Mouse (Mus musculus) limb, embryonic 11.5 days (tissue): Measurements from ENCODE around the gene Ankra2. TPM values are rescaled to one million over a fixed set of nuclear protein-coding genes. Genes with fewer than 3 reads are reported as not detected.

ENCODE experiments used
- ATAC-seq: fragments of 200-750 bp; cut with Nextera tagmentation; 2 replicates; pipeline ENCODE4 v1.8.0; 2017; ENCODE audit warnings: low read depth; ENCODE audit not compliant: insufficient number of reproducible peaks, low FRiP score, low TSS enrichment
- DNase-seq: peaks from one replicate; pipeline ENCODE4 v3.0.0-alpha.2; 2015; ENCODE audit warnings: low spot score
- H3K27ac ChIP-seq: fragments of 300-500 bp; sonication (generic); replicated peaks from 2 replicates; pipeline ENCODE4 v1.5.1; 2014; ENCODE audit warnings: low read depth, mild to moderate bottlenecking, low read length
- H3K27me3 ChIP-seq: fragments of 300-500 bp; sonication (generic); 2 replicates; pipeline ENCODE4 v1.6.1; 2014; ENCODE audit warnings: mild to moderate bottlenecking, low read length, mixed read lengths; ENCODE audit not compliant: control insufficient read depth, insufficient read depth
- H3K36me3 ChIP-seq: fragments of 300-500 bp; sonication (generic); 2 replicates; pipeline ENCODE4 v1.6.1; 2014; ENCODE audit warnings: mild to moderate bottlenecking, low read length, moderate library complexity, mixed read lengths; ENCODE audit not compliant: control insufficient read depth, insufficient read depth
- H3K4me1 ChIP-seq: fragments of 300-500 bp; sonication (generic); 2 replicates; pipeline ENCODE4 v1.6.1; 2014; ENCODE audit warnings: low read length, mixed read lengths; ENCODE audit not compliant: control insufficient read depth, insufficient read depth
- H3K4me2 ChIP-seq: fragments of 300-500 bp; sonication (generic); 2 replicates; pipeline ENCODE4 v1.6.1; 2014; ENCODE audit warnings: low read depth, mild to moderate bottlenecking, moderate library complexity; ENCODE audit not compliant: severe bottlenecking
- H3K4me3 ChIP-seq: fragments of 300-500 bp; sonication (generic); 2 replicates; pipeline ENCODE4 v1.5.1; 2014; ENCODE audit warnings: low read depth, low read length
- H3K9ac ChIP-seq: fragments of 300-500 bp; sonication (generic); 2 replicates; pipeline ENCODE4 v1.6.1; 2014; ENCODE audit warnings: mild to moderate bottlenecking, low read length
- H3K9me3 ChIP-seq: fragments of 300-500 bp; sonication (generic); 2 replicates; pipeline ENCODE4 v1.6.1; 2016; ENCODE audit warnings: low read length; ENCODE audit not compliant: control insufficient read depth
- WGBS: fragments of 180-500 bp; shearing (Covaris S2); extraction: QIAGEN DNeasy Blood & Tissue Kit; methylation state at CpG from one replicate; pipeline ENCODE4 v1.1.7; 2014; 5-methylcytosine and 5-hydroxymethylcytosine counted together
- polyA plus RNA-seq: library from polyadenylated mRNA; unstranded; fragments of >200 nt; fragmentation: Nextera tagmentation; extraction: Ambion mirVana; gene quantifications from 2 replicates; pipeline ENCODE4 v1.2.1, GENCODE M21; 2014

Gene Ankra2
- polyA plus RNA-seq, 1 experiment from 2014 or later, result 18.4 TPM

DNA sequence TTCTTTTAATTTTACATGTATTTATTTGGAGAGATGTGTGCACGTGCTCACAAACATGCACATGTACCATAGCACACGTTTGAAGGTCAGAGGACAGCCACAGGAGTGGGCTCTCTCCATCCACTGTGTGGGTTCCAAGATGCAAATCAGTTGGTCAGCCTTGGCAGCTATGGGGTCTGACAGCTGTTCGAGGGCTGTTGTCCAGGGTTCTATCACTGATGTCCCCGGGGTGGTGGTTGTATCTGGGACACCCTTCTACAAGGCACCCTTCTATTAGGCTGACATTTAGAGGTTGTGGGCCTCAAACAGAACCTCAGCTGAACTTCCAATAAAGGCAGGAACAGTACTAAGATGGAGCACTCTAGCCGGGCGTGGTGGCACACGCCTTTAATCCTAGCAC lies 13.4 kb downstream of the Ankra2 start:
- Histone ChIP-seq H3K36me3 (no peaks in the 10 kb centered on the region; the same call in 1 of the 2 replicates), H3K4me3 (no peak overlapping the region), H3K4me2 (no peak overlapping the region), H3K27ac (no peak overlapping the region), H3K9me3 (no peaks in the 10 kb centered on the region), H3K27me3 (no peaks in the 10 kb centered on the region), H3K9ac (no peak overlapping the region), H3K4me1 (no peaks in the 10 kb centered on the region)
- 89% methylated on average over 7 of the region's 7 CpGs for WGBS
- no peak for DNase-seq
- no peak for ATAC-seq

- Histone ChIP-seq H3K27ac (no peak overlapping the region), H3K9me3 (no peaks in the 10 kb centered on the region), H3K36me3 (no peaks in the 10 kb centered on the region), H3K4me3 (no peak overlapping the region), H3K9ac (no peak overlapping the region), H3K27me3 (no peaks in the 10 kb centered on the region), H3K4me2 (no peak overlapping the region), H3K4me1 (no peaks in the 10 kb centered on the region)
- DNase-seq (no peak), ATAC-seq (no peak)
- 88% methylated on average over 2 of the region's 2 CpGs for WGBS
Measured at GRCm38 (mm10) chr13:98277501-98277900, 14.6 kb downstream of the Ankra2 start.

DNA sequence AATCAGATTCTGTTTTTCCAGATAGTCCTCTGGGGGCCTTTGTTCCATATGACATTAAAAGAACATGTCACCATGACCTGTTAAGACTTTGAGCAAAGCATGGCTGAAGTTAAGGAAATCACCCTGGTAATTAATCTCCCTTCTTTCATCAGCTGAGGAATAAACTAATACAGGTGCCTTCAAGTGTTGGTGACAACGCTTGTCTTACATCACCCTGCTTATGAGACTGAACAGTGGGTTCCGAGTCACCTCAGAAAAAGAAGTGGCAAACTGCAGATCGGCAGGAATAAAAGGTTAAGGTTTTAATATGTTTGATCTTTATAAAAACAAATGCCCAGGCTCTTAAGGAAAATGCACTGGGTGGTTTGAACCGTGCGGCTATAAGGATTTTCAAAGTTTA lies 16.8 kb downstream of the Ankra2 start, which contains the start of gene Gm21976:
Gene Gm21976, plus strand, starts transcription at position 202 of the 400 bp plus-strand sequence.
- no peak for ATAC-seq
- no peak for DNase-seq
- Histone ChIP-seq H3K4me1 (no peaks in the 10 kb centered on the region), H3K9me3 (no peaks in the 10 kb centered on the region), H3K4me3 (no peak within 1 kb of the TSS), H3K27ac (no peak within 1 kb of the TSS), H3K27me3 (no peaks in the 10 kb centered on the region), H3K4me2 (no peak within 1 kb of the TSS), H3K9ac (no peak within 1 kb of the TSS), H3K36me3 (no peaks in the 10 kb centered on the region)
- WGBS, result 73% methylated on average over 5 of the region's 5 CpGs

GRCm38 (mm10) chr13:98280990-98281650 lies 18.2 kb downstream of the Ankra2 start:
- Histone ChIP-seq H3K4me3 (no peak overlapping the region), H3K9me3 (no peaks in the 10 kb centered on the region), H3K4me1 (no peaks in the 10 kb centered on the region), H3K36me3 (no peaks in the 10 kb centered on the region), H3K9ac (no peak overlapping the region), H3K27ac (no peak overlapping the region), H3K27me3 (no peaks in the 10 kb centered on the region), H3K4me2 (no peak overlapping the region)
- ATAC-seq (no peak), DNase-seq (no peak)
- 78% methylated on average over 12 of the region's 12 CpGs for WGBS

DNA sequence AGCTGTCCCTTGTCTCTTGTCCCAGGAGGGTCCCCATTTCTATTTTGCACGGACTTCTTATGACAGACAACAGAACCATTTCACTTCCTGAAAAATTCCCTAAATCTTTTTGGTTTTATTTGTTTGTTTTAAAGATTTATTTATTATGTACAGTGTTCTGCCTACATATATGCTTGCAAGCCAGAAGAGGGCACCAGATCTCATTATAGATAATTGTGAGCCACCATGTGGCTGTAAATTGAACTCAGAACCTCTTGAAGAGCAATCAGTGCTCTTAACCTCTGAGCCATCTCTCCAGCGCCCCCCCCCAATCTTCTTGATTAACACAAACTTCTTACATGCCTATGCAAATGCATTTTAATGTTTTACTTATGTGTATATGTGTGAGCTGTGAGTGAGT lies 27.8 kb downstream of the Ankra2 start:
- no peak for DNase-seq
- no peak overlapping the region for H3K4me3 ChIP-seq
- H3K27ac ChIP-seq, result no peak overlapping the region
- WGBS, result 41% methylated on average over 2 of the region's 2 CpGs
- ATAC-seq, result no peak
- H3K4me1 ChIP-seq, result no peaks in the 10 kb centered on the region
- H3K4me2 ChIP-seq, result no peak overlapping the region
- H3K27me3 ChIP-seq, result no peaks in the 10 kb centered on the region
- H3K36me3 ChIP-seq, result no peaks in the 10 kb centered on the region
- H3K9ac ChIP-seq, result no peak overlapping the region
- no peaks in the 10 kb centered on the region for H3K9me3 ChIP-seq

- Histone ChIP-seq H3K4me2 (no peak overlapping the region), H3K4me1 (no peaks in the 10 kb centered on the region), H3K36me3 (no peaks in the 10 kb centered on the region), H3K9me3 (no peaks in the 10 kb centered on the region), H3K9ac (no peak overlapping the region), H3K4me3 (no peak overlapping the region), H3K27ac (no peak overlapping the region), H3K27me3 (no peaks in the 10 kb centered on the region)
- 74% methylated on average over 8 of the region's 8 CpGs for WGBS
- ATAC-seq (no peak), DNase-seq (no peak)
Measured at GRCm38 (mm10) chr13:98291712-98292111, 28.8 kb downstream of the Ankra2 start.

- Histone ChIP-seq H3K4me2 (no peak overlapping the region), H3K9ac (no peak overlapping the region), H3K27me3 (no peaks in the 10 kb centered on the region), H3K4me3 (no peak overlapping the region), H3K4me1 (no peaks in the 10 kb centered on the region), H3K36me3 (no peaks in the 10 kb centered on the region), H3K9me3 (no peaks in the 10 kb centered on the region), H3K27ac (no peak overlapping the region)
- ATAC-seq, result no peak
- DNase-seq, result no peak
- WGBS, result 57% methylated on average over 5 of the region's 5 CpGs
Measured at GRCm38 (mm10) chr13:98296072-98296471, 33.2 kb downstream of the Ankra2 start.

- no peak overlapping the region for H3K4me2 ChIP-seq
- H3K4me1 ChIP-seq, result no peaks in the 10 kb centered on the region
- DNase-seq, result no peak
- H3K9me3 ChIP-seq, result no peaks in the 10 kb centered on the region
- WGBS, result 93% methylated on average over 6 of the region's 6 CpGs
- H3K4me3 ChIP-seq, result no peak overlapping the region
- H3K27me3 ChIP-seq, result no peaks in the 10 kb centered on the region
- no peaks in the 10 kb centered on the region for H3K36me3 ChIP-seq
- no peak overlapping the region for H3K27ac ChIP-seq
- no peak for ATAC-seq
- no peak overlapping the region for H3K9ac ChIP-seq
Measured at GRCm38 (mm10) chr13:98297883-98298482, 35.1 kb downstream of the Ankra2 start.
